Mouse (Mus musculus) kidney, postnatal 36 days (tissue): ENCODE results near the gene Limd1.

Experiments
- DNase-seq, 2 experiments: peaks; one replicate each; pipeline ENCODE4 v3.0.0; 2021 to 2022; ENCODE audit warnings: mixed read lengths in 2 of 2

Limd1 gene

DNA sequence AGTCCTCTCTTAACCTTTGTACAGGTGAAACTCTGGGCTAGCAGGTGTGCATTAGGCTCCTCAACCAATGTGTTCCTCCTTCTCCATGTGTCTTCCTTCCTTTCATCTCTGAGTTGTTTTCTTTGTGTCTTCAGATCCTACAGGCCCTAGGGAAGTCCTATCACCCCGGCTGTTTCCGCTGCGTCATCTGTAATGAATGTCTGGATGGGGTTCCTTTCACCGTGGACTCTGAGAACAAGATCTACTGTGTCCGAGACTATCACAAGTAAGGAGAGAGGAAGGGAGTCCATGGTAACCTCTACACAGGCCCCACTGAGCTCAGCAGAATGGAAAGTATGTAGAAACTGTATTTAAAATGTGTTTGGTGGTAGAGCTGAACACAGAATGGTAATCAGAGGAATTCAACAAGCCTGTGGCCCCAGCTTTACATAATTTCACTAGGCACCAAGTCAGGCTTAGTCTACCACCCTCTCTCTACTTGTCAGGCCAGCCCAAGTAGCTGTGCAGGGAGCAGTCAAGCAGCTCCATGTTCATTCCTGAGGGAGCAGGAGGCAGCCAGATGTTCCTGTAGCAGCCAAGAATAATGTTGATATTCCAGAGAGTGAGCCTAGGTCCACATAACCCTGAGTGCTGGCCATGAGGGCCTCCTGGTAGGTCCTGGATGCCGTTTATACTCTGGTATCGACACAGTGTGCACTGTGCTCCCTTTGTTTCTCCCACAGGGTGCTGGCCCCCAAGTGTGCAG is 38.3 kb downstream of the Limd1 start:
- DNase-seq: no peak

GRCm38 (mm10) chr9:123518969-123519894 is 40.7 kb downstream of the Limd1 start:
- no peak for DNase-seq

- DNase-seq: no peak
Observed at GRCm38 (mm10) chr9:123520735-123521134, 42.2 kb downstream of the Limd1 start.

- DNase-seq: peak; percentile 26 to 68
Observed at GRCm38 (mm10) chr9:123523676-123524075, 45.2 kb downstream of the Limd1 start.

DNA sequence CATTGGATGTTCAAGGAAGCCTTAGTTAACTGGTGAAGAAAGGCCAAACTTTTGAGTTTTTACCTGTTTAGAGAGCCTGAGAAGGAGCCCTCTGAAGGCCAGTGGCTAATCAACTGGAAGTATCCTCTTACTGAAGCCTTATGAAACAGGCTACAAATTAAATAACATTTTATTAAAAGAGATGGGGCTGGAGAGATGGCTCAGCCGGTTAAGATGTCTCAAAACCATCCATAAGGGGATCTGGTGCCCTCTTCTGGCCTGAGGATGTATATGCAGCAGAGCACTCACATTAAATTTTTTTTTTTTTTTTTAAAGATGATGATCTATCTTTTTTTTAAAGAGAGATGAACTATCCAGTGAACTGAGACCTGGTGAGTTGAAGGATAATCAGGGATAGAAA is 46.6 kb downstream of the Limd1 start:
- peak; percentile 55 to 81 for DNase-seq

DNA sequence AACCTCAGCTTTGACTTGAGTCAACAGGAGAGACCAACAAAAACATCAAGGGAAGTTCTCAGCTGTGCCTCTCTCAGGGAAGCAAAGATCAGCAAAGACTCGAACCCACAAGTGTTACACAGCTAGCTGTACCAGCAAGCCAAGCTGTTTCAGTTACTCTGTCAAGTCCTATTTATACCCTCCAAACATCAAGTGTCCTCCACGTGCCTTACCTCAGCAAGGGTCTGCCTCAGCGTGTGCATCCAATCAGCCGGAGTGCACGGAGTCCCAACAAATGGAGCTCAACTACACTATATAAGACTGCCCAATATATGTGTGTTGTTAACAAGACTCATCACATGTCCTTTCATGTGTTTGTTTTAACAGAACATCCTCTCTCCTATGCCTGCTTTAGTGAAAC is 48.0 kb downstream of the Limd1 start:
- no peak for DNase-seq

DNA sequence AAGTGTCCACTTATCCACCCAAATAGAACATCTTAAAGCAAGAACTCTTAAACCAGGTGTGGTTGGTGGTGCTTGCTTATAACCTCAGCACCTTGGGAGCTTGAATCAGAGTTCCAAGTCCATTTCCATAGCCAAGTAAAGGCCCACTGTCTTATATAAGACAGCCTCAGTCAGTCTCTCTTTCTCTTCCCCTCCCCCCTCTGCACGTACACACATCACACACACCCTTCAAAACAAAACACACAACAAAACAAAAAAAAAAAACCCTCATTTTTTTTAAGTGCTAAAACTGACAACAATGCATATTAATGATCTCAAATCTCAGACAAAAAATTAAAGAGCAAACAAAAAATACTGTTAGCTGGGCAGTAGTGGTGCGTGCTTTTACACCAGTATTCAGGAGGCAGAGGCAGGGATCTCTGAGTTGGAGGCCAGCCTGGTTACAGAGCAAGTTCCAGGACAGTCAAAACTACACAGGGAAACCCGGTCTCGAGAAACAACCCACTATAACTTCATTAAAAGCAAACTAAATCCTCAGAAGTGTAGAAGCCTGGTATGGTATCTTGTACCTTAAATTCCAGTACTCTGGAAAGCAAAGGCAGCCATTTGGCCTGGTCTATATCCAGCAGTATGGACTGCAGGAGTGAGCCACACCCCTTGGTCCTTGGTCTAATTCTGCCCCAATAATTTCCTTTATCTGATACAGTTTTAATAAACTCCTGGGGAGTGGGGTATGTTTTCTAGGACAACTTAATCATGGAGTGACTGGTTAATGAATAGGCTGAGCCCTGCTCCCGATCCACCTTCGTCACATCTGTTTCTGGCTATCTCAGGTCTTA is 49.8 kb downstream of the Limd1 start:
- peak; percentile 24 to 65 for DNase-seq

- DNase-seq: peak; percentile 48 to 62
Observed at GRCm38 (mm10) chr9:123528926-123529295, 50.4 kb downstream of the Limd1 start.

DNA sequence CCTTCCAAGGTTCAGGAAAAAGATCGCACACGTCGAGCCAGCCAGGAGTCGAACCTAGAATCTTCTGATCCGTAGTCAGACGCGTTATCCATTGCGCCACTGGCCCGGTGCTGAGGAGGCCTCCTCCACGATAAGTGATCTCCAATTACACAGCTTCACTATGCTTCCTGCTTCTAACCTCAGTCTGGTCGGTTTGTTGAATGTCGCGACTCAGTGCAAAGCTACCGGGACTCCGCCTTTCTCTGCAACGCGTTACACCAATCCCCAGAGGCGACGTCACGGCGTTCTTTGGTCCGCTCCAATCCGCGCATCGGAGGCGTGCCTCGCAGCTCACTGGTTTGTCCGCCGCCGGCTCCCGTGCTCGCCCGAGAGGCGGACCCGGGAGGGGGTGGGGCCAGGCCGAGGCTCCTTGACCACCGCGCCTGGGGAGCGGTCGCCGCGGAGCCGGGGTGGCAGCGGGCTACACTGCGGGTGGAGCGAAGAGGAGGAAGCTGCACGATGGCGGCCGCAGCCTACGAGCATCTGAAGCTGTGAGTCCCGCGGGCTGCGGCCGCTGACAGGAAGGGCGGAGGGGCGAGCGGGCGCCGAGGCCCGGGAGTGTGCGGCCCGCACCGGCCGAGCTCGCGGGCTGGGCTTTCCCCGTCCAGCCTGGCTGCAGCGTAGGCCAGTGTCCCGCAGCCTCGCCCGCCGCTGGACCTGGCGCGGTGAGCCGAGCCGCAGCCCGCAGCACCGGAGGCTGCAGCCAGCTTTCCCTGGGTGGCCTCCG is 51.1 kb downstream of the Limd1 start, which contains the start of gene Sacm1l:
TSS of gene Sacm1l (plus strand) at position 368 of the 766 bp plus-strand sequence.
- peak; percentile 100 for DNase-seq

GRCm38 (mm10) chr9:123530158-123530475 is 51.6 kb downstream of the Limd1 start:
- DNase-seq: no peak

DNA sequence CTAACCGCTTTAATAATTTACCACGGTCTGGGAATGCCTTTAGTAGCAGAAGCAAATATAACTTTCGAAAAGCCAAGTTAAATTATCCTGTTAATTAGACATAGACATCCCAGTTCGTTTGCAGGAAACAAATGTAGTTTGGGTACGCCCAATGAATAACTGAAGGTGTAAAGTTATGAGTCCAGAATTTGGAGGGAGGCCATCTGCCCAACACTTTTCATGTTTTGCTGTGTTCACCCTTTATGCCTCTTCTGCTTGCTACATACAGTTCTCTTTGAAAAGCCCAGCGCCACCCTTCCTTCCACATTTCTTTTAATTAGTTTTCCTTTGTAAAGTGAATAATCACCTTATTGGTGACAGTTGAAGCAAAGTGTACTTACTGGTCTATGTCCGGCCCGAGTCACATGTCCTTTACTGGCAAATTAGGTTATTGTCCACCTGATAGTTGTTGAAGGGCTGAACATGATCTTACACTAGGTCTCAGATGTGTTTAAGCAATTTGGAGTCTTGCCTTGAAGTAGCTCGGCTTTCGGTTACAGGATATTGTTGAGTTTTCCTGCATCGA is 52.1 kb downstream of the Limd1 start:
- peak; percentile 14 to 47 for DNase-seq

DNA sequence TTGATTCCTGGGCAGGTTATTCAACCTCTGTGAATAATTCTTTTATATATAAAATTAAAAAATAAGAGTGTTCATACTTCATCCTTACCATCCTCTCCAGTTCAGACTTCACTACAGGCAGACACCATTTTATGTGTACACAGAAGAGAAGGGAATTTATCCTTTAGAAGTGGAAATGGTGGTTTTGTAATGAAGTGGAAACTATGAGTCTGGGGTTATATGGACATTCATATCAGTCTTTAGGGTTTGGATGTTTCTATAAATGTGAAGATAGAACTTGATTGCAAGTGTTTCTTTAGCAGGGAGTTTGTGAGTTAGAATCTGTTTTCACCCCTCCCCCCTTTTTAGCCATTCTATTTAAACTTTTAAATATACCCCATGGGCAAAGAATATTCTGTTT is 52.7 kb downstream of the Limd1 start:
- no peak for DNase-seq

- no peak for DNase-seq
Observed at GRCm38 (mm10) chr9:123536613-123537012, 58.1 kb downstream of the Limd1 start.

GRCm38 (mm10) chr9:123538189-123538588 is 59.7 kb downstream of the Limd1 start:
- no peak for DNase-seq

DNA sequence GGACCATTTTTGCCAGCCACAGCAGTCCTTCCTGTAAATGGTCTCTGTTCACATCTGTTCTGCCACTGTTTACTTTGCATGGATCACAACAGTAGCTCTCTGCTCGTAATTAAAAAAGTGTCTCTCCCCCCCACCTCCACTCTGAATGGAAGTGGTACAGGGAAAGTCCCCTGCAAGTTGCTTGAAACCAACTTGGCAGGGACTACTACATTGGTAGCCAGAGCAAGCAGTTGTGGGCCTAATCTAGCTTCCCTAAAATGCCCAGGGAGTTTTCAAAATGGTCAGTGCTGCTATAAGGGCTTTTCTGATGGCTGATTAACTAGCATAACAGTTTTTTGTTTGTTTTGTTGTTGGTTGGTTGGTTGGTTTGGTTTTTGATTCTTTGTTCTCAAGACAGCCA is 60.6 kb downstream of the Limd1 start:
- no peak for DNase-seq

DNA sequence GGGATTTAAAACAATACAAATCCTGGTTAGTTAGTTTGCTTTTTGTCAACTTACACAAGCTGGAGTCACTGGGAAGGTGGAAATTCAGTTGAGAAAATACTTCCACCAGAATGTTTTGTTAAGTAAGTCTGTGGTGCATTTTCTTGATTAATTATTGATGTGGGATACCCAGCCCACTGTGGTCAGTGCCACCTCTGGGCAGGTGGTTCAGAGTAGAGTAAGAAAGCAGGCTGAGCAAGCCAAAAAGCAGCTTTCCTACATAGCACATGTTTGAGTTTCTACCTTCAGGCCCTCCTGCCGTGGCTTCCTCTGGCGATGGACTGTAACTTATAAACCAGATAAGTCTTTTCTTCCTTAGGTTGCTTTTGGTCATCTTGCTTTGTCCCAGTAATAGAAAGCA is 61.3 kb downstream of the Limd1 start:
- peak; percentile 48 to 68 for DNase-seq

- DNase-seq: no peak
Observed at GRCm38 (mm10) chr9:123554599-123554998, 76.1 kb downstream of the Limd1 start.
